Mouse (Mus musculus): ENCODE data around the gene Nkapd1.
"Not testable (repeated sequence)": the region's sequence is repeated elsewhere in the genome, so short reads cannot be mapped to it uniquely, and the experiment has no call there.

Nkapd1 gene

GRCm38 (mm10) chr9:50616766-50617603 is at the start of gene Nkapd1, which contains the start of gene Pih1d2:
Nkapd1 (minus strand) TSS chr9:50617464.
Pih1d2 (plus strand) TSS chr9:50617321.
- DNase-seq (ENCODE audit: low spot score in 2 of 2), result peak; percentile 83 to 93

GRCm38 (mm10) chr9:50666442-50666841 is 49.2 kb upstream of the Nkapd1 start:
- DNase-seq (ENCODE audit: low spot score in 2 of 2), result no peak

- no peak for DNase-seq (ENCODE audit: low spot score in 2 of 2)
Observed at GRCm38 (mm10) chr9:50664826-50665225, 47.6 kb upstream of the Nkapd1 start.

- DNase-seq (ENCODE audit: low spot score in 2 of 2), result no peak
Observed at GRCm38 (mm10) chr9:50660431-50660830, 43.2 kb upstream of the Nkapd1 start.

GRCm38 (mm10) chr9:50659392-50660217 is 42.3 kb upstream of the Nkapd1 start, which contains the start of gene Dlat:
Dlat (minus strand) TSS chr9:50659780.
- DNase-seq (ENCODE audit: low spot score in 2 of 2), result peak; percentile 80 to 84

- DNase-seq (ENCODE audit: low spot score in 2 of 2), result peak; percentile 9 to 12
Observed at GRCm38 (mm10) chr9:50658941-50659388, 41.7 kb upstream of the Nkapd1 start.

GRCm38 (mm10) chr9:50658391-50658790 is 41.1 kb upstream of the Nkapd1 start:
- DNase-seq (ENCODE audit: low spot score in 2 of 2), result no peak

GRCm38 (mm10) chr9:50650503-50650902 is 33.2 kb upstream of the Nkapd1 start:
- DNase-seq (ENCODE audit: low spot score in 2 of 2), result no peak

- no peak for DNase-seq (ENCODE audit: low spot score in 2 of 2)
Observed at GRCm38 (mm10) chr9:50646826-50647370, 29.6 kb upstream of the Nkapd1 start.

- DNase-seq (ENCODE audit: low spot score in 2 of 2), result no peak
Observed at GRCm38 (mm10) chr9:50634270-50634669, 17.0 kb upstream of the Nkapd1 start.

- DNase-seq (ENCODE audit: low spot score in 2 of 2), result no peak
Observed at GRCm38 (mm10) chr9:50633059-50633458, 15.8 kb upstream of the Nkapd1 start.

GRCm38 (mm10) chr9:50632016-50632688 is 14.9 kb upstream of the Nkapd1 start:
- no peak for DNase-seq (ENCODE audit: low spot score in 2 of 2)

GRCm38 (mm10) chr9:50630903-50631302 is 13.6 kb upstream of the Nkapd1 start:
- DNase-seq (ENCODE audit: low spot score in 2 of 2), result not testable (repeated sequence)

- DNase-seq (ENCODE audit: low spot score in 2 of 2), result no peak
Observed at GRCm38 (mm10) chr9:50617794-50618330, 598 bp upstream of the Nkapd1 start.

- DNase-seq (ENCODE audit: low spot score in 2 of 2), result no peak
Observed at GRCm38 (mm10) chr9:50616161-50616560, 1.1 kb downstream of the Nkapd1 start.

- no peak for DNase-seq (ENCODE audit: low spot score in 2 of 2)
Observed at GRCm38 (mm10) chr9:50612115-50612514, 5.1 kb downstream of the Nkapd1 start.

GRCm38 (mm10) chr9:50604338-50604737 is 12.9 kb downstream of the Nkapd1 start:
- no peak for DNase-seq (ENCODE audit: low spot score in 2 of 2)

- DNase-seq (ENCODE audit: low spot score in 2 of 2), result no peak
Observed at GRCm38 (mm10) chr9:50603998-50604324, 13.3 kb downstream of the Nkapd1 start.

GRCm38 (mm10) chr9:50603189-50603997 is 13.9 kb downstream of the Nkapd1 start, which contains the start of the genes Sdhd and Timm8b:
Sdhd (minus strand) TSS chr9:50603812.
Timm8b (plus strand) TSS chr9:50603910.
- peak; percentile 88 to 89 for DNase-seq (ENCODE audit: low spot score in 2 of 2)
